Comparison of ENCODE assay signal across 14 mouse cellular contexts in the genomic region with DNA sequence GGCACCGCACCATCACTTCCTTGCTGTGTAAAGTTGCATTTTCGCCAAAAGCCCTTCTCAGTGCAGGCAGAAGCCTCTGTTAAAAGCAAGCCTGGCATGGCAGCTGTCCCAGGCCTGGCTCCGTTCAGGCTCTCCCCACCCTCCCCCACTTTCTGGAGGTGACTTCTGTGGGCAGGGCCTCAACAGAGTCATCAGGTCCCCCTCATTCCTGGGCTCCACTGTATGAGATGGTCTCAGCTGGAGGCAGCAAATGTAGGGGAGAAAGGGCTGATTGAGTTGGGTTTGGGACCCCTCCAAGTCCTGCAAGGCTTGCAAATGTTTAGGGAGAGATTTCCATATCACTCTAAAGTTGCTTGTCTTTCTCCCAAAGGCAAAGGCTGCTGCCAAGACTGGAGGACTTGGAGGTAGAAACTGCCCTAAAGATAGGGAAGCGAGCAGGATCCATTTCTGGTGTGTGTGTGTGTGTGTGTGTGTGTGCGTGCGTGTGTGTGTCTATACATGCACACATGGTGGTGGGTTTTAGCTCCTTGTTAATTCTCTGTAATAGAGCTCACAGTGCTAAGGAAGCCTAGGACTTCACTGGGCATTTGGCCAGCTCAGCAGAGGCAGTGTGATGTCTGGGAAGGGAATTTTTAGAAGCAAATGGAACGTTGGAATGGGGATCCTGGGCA. TPM values are rescaled to one million over a fixed set of nuclear protein-coding genes. Genes with fewer than 3 reads are reported as not detected.
DNase-seq lines count a peak whose midpoint lies in the region; ATAC-seq and TF ChIP-seq lines count a peak whose summit lies in the region.
"Had no signal": no experiment of that assay in that cellular context is flagged by ENCODE, and none has a peak within 500 bp of the region (broad histone marks: within the 10 kb centered on the region; RNA-seq: fewer than 3 reads in every experiment).

No protein-coding gene starts in this region.

- 45% methylated on average over 7 of the region's 7 CpGs for WGBS in heart, adult 2 months
- WGBS in heart, embryonic 12.5 days, result 60% methylated on average over 7 of the region's 7 CpGs
- 51% methylated on average over 7 of the region's 7 CpGs for WGBS in forebrain, embryonic 13.5 days
- 62% methylated on average over 7 of the region's 7 CpGs for WGBS in hindbrain, embryonic 12.5 days
- WGBS in midbrain, embryonic 13.5 days, result 69% methylated on average over 7 of the region's 7 CpGs

- no peaks in the 10 kb centered on the region for H3K79me2 ChIP-seq in heart, adult 2 months (replicated peaks; ENCODE audit: control insufficient read depth, insufficient read depth, low read length)

- no peak for ATAC-seq in heart, embryonic 12.5 days (ENCODE audit: insufficient number of reproducible peaks, low FRiP score)
- ATAC-seq in forebrain, embryonic 13.5 days, result peak; percentile 75
- no peak for ATAC-seq in hindbrain, embryonic 12.5 days (ENCODE audit: low FRiP score)
- ATAC-seq in midbrain, embryonic 13.5 days, result peak; percentile 53; the same call in 1 of the 2 replicates
- ATAC-seq: intestine, embryonic 16.5 days had no signal

- peak; percentile 9 to 22 for DNase-seq in heart, adult 2 months
- DNase-seq in adrenal gland, postnatal 36 days, result no peak
- no peak for DNase-seq in adrenal gland, adult 8-10 months
- no peak for DNase-seq in adipocyte (ENCODE audit: low spot score)

- TF ChIP-seq CTCF in heart, adult 2 months (IDR thresholded peaks at IDR 0.05), result no peak

- no peaks in the 10 kb centered on the region for H3K9me3 ChIP-seq in heart, embryonic 12.5 days (replicated peaks)
- no peaks in the 10 kb centered on the region for H3K9me3 ChIP-seq in forebrain, embryonic 13.5 days (replicated peaks)
- no peaks in the 10 kb centered on the region for H3K9me3 ChIP-seq in hindbrain, embryonic 12.5 days (replicated peaks)
- H3K9me3 ChIP-seq in midbrain, embryonic 13.5 days, result no peaks in the 10 kb centered on the region
- H3K9me3 ChIP-seq: liver, embryonic 15.5 days; neural tube, embryonic 12.5 days had no signal

- no peak overlapping the region for H3K9ac ChIP-seq in heart, adult 2 months (ENCODE audit: low read depth, low read length)
- no peak overlapping the region for H3K9ac ChIP-seq in heart, embryonic 12.5 days
- H3K9ac ChIP-seq in forebrain, embryonic 13.5 days, result no peak overlapping the region
- H3K9ac ChIP-seq in hindbrain, embryonic 12.5 days, result no peak overlapping the region
- H3K9ac ChIP-seq in midbrain, embryonic 13.5 days (replicated peaks), result no peak overlapping the region
- H3K9ac ChIP-seq: liver, embryonic 15.5 days; neural tube, embryonic 12.5 days had no signal

- no peak overlapping the region for H3K4me2 ChIP-seq in heart, embryonic 12.5 days
- H3K4me2 ChIP-seq in forebrain, embryonic 13.5 days, result no peak overlapping the region
- no peak overlapping the region for H3K4me2 ChIP-seq in hindbrain, embryonic 12.5 days (replicated peaks)
- H3K4me2 ChIP-seq in midbrain, embryonic 13.5 days (replicated peaks), result no peak overlapping the region
- H3K4me2 ChIP-seq: liver, embryonic 15.5 days; neural tube, embryonic 12.5 days had no signal

- H3K4me3 ChIP-seq in heart, adult 2 months, result no peak overlapping the region
- H3K4me3 ChIP-seq in heart, embryonic 12.5 days, result no peak overlapping the region
- no peak overlapping the region for H3K4me3 ChIP-seq in forebrain, embryonic 13.5 days
- H3K4me3 ChIP-seq in hindbrain, embryonic 12.5 days, result no peak overlapping the region
- H3K4me3 ChIP-seq in midbrain, embryonic 13.5 days (replicated peaks), result no peak overlapping the region
- H3K4me3 ChIP-seq: liver, embryonic 15.5 days; neural tube, embryonic 12.5 days had no signal

- no peak for TF ChIP-seq EP300 in heart, adult 2 months (IDR thresholded peaks at IDR 0.05; ENCODE audit: insufficient read depth, low read depth, low read length)

- no peaks in the 10 kb centered on the region for H3K27me3 ChIP-seq in heart, adult 2 months (ENCODE audit: control insufficient read depth, insufficient read depth, low read length)
- H3K27me3 ChIP-seq in heart, embryonic 12.5 days (replicated peaks), result no peaks in the 10 kb centered on the region
- H3K27me3 ChIP-seq in forebrain, embryonic 13.5 days, result no peaks in the 10 kb centered on the region
- H3K27me3 ChIP-seq in hindbrain, embryonic 12.5 days, result peaks cover 3% of the 10 kb centered on the region; the same call in 1 of the 2 replicates
- H3K27me3 ChIP-seq in midbrain, embryonic 13.5 days, result no peaks in the 10 kb centered on the region
- H3K27me3 ChIP-seq: liver, embryonic 15.5 days had no signal

- no peak overlapping the region for H3K27ac ChIP-seq in heart, adult 2 months
- no peak overlapping the region for H3K27ac ChIP-seq in heart, embryonic 12.5 days (ENCODE audit: poor library complexity, severe bottlenecking)
- peak overlapping the region; percentile 51 for H3K27ac ChIP-seq in forebrain, embryonic 13.5 days
- 0 out of 2 replicates have a peak overlapping the region, but pooled peaks have one; percentile 8 for H3K27ac ChIP-seq in hindbrain, embryonic 12.5 days
- H3K27ac ChIP-seq in midbrain, embryonic 13.5 days, result no peak overlapping the region
- H3K27ac ChIP-seq: liver, embryonic 15.5 days; neural tube, embryonic 12.5 days had no signal

- H3K36me3 ChIP-seq in heart, adult 2 months (ENCODE audit: control insufficient read depth, insufficient read depth, low read length), result no peaks in the 10 kb centered on the region
- no peaks in the 10 kb centered on the region for H3K36me3 ChIP-seq in heart, embryonic 12.5 days
- no peaks in the 10 kb centered on the region for H3K36me3 ChIP-seq in forebrain, embryonic 13.5 days (ENCODE audit: poor library complexity, severe bottlenecking)
- H3K36me3 ChIP-seq in hindbrain, embryonic 12.5 days, result no peaks in the 10 kb centered on the region
- H3K36me3 ChIP-seq in midbrain, embryonic 13.5 days, result no peaks in the 10 kb centered on the region
- H3K36me3 ChIP-seq: liver, embryonic 15.5 days; neural tube, embryonic 12.5 days had no signal

- TF ChIP-seq POLR2A in heart, adult 2 months (IDR thresholded peaks at IDR 0.05; ENCODE audit: insufficient read depth, low read depth, low read length), result no peak

- intact Hi-C loops in heart, adult 2 months (cut with DNase I), result no loop called here

- H3K4me1 ChIP-seq in heart, adult 2 months (ENCODE audit: control insufficient read depth, insufficient read depth, low read length), result no peaks in the 10 kb centered on the region
- no peaks in the 10 kb centered on the region for H3K4me1 ChIP-seq in heart, embryonic 12.5 days (replicated peaks)
- peaks cover 19% of the 10 kb centered on the region for H3K4me1 ChIP-seq in forebrain, embryonic 13.5 days
- peaks cover 15% of the 10 kb centered on the region for H3K4me1 ChIP-seq in hindbrain, embryonic 12.5 days
- H3K4me1 ChIP-seq in midbrain, embryonic 13.5 days (replicated peaks), result peaks cover 22% of the 10 kb centered on the region
- H3K4me1 ChIP-seq: liver, embryonic 15.5 days; neural tube, embryonic 12.5 days had no signal

RNA-seq across cellular contexts. Expression of a gene that starts 40.9 kb away (rescaled TPM):
- total RNA-seq in heart, adult 2 months (2021), result not detected
- polyA plus RNA-seq in heart, adult 2 months (2012; rRNA removed), result 0.27 and 0.50 TPM in 2 replicates
- polyA plus RNA-seq in heart, embryonic 12.5 days (2016; fragmentation: Nextera tagmentation; extraction: Ambion mirVana), result not detected in 2 replicates
- polyA plus RNA-seq in forebrain, embryonic 13.5 days (2015; fragmentation: Nextera tagmentation; extraction: Ambion mirVana), result not detected in 2 replicates
- not detected in 2 replicates for polyA plus RNA-seq in hindbrain, embryonic 12.5 days (2016; fragmentation: Nextera tagmentation; extraction: Ambion mirVana)
- 0.35 TPM in 1 of 2 replicates, not detected in the other for polyA plus RNA-seq in midbrain, embryonic 13.5 days (2015; fragmentation: Nextera tagmentation; extraction: Ambion mirVana)
- not detected for total RNA-seq in adrenal gland, postnatal 36 days (2021)
- not detected for total RNA-seq in adrenal gland, adult 8-10 months (2022)
- total RNA-seq: adrenal gland, adult 18-20 months; CH12.LX had no signal
- polyA plus RNA-seq: intestine, embryonic 16.5 days; liver, embryonic 15.5 days; neural tube, embryonic 12.5 days; stomach, embryonic 16.5 days had no signal

Comparison
In these comparisons a context has a peak if more than half of its experiments do, and no peak if none do; other contexts are left out.
1. DNase-seq: peak in heart, adult 2 months (2 of 2); none in adrenal gland, postnatal 36 days (0 of 2), adrenal gland, adult 8-10 months (single experiment) and adipocyte (single experiment).
2. H3K27ac ChIP-seq: peak in forebrain, embryonic 13.5 days (single experiment) and hindbrain, embryonic 12.5 days (single experiment); none in heart, adult 2 months (single experiment), heart, embryonic 12.5 days (single experiment) and midbrain, embryonic 13.5 days (single experiment).
3. ATAC-seq: peak in forebrain, embryonic 13.5 days (single experiment) and midbrain, embryonic 13.5 days (single experiment); none in heart, embryonic 12.5 days (single experiment) and hindbrain, embryonic 12.5 days (single experiment).